Mouse (Mus musculus): Measurements from ENCODE around the gene Prrg2. TPM values are rescaled to one million over a fixed set of nuclear protein-coding genes. Genes with fewer than 3 reads are reported as not detected.

The Prrg2 gene
- polyA plus RNA-seq (2021; fragmentation: Nextera tagmentation), result 9.2 and 10.8 TPM in 2 replicates
- long read RNA-seq, experiment 1, partial matches to known transcripts, result 1 of 8 reads
- long read RNA-seq, experiment 1, other reads (novel, unspliced or antisense), result 3 of 8 reads
- long read RNA-seq, experiment 2, transcript Prrg2-201 (7 exons, 1,295 nt), result minor isoform, 5 of 28 reads
- long read RNA-seq, experiment 2, transcript Prrg2-208 (8 exons, 1,623 nt), result major isoform, 12 of 28 reads
- long read RNA-seq, experiment 2, partial matches to known transcripts, result 1 of 28 reads
- long read RNA-seq, experiment 2, other reads (novel, unspliced or antisense), result 10 of 28 reads

DNA sequence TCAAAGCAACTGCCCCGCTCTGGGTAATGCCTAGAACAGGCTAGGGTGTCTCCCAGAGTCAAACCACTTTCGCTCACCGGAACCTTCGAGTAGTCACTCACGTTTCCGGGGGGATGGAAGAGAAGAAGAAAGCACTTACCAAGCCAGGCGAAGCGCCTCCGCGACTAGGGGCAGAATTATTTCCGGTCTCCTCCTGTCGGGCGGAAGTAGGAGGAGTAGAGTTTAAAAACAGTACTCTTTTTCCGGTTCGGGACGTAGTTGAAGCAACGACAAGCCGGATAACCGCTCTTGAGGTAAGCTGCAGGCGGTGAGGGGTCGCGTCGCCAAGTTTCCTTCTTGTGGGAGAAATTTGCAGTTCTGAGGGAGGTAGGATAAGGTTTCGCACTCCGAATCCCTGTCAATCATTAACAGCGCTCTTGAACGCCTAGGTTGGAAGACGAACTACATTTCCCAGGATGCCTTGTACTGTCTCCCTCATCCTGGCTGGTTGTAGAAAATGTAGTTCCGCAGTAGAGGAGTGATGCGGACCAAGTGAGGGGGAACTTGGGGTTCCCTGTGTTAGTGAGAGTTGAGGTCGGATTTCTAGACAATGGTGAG, at the start of gene Prrg2, which contains the start of gene Nosip:
TSS of gene Prrg2 (minus strand) at position 439 of the 597 bp plus-strand sequence.
TSS of gene Nosip (plus strand) at position 191 of the 597 bp plus-strand sequence.

DNA sequence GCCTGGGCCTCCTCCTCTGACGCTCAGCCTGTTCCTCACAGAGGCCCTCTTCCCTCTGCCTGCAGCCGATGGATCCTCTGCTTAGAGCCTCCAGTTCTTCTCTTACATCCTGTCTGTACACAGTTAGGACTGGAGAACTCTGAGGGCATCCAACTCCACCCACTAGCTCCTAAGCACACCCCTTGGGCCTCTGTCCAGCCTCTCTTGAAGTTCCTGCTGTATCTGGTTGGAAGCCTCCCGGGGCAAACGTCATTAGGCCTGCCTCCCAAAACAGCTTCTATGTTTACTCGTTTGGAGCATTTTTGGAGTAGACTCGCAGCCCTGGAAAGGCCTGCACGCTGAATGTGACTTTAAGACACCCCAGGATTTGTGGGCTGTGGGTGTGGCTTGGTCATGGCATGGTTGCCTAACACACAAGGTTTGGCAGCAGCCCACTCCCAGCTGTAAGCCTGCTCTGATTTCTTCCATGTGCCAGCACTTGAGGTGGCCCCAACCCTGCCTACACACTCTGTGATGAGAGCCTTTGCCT, 41.2 kb upstream of the Prrg2 start, which contains the start of gene Fcgrt:
TSS of gene Fcgrt (minus strand) at position 200 of the 529 bp plus-strand sequence.

DNA sequence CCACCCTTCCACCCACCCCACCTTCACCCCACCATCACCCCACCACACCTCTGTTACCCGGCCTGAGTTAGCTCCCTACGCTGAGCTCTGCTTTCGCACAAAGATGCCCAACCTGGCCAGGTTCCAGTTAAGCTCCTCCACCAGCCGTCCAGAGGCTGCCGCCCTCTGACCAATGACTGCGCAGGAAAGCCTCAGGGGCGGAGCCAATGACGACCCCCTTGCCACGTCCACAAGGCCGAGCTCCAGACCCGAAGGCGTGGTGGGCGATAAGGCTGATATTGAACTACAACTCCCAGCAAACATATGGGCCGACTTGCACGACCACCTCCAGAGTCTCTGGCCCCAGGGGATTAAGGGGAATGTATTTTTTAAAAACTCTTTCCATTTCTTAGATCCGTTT, 29.6 kb upstream of the Prrg2 start, which contains the start of gene Rcn3:
TSS of gene Rcn3 (minus strand) at position 174 of the 400 bp plus-strand sequence.

DNA sequence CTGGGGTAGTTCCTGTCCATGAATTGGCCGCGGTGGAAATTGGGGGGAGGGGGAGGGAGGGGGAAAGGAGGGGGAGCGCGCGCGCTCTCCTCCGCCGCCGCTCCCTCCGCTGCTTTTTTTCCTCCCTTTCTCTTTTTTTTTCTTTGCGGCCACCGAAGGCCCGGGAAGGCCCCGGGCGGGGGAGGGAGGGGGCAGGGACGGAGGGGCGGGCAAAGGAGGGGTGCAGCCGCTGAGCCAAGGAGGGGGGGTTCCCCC, 9.7 kb downstream of the Prrg2 start, which contains the start of gene Prr12:
TSS of gene Prr12 (minus strand) at position 20 of the 255 bp plus-strand sequence.

DNA sequence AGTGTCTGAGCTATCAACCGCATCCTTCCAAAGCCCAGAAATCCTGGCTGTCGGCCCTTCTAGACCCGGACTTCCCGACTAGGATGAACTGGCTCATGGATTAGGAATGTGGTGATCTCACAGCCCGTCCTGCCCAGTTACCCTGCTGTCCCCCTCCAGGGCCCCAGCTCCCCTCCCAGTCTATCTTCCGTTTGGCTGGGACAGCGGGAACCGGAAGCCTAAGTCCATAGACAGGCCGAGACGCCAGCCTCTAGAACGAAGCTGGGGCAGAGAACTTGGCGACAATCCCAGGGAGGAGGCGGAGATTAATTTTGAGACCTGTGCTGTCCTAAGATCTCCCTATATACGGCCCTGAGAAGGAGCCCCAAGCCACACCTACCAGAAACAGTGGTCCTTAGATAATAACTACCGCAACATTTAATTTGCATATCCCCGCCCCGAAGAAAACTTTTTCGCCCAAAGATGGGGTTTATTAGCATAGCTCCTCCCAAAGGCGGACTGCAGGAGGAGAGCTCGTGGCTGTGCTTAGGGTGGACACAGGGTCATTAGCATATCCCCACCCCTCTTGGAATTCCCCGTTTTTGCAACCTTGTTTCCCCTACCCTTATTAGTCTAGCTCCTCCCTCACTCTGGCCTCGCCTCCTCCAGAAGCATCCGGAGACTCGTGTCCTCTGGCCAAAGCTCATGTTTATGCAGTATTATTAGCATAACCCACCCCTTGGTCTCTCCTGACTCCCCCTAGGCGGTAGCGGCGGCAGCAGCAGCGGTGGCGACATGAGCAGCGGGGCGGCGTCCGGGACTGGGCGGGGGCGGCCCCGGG, 45.0 kb downstream of the Prrg2 start, which contains the start of gene Rras:
TSS of gene Rras (plus strand) at position 720 of the 820 bp plus-strand sequence.

DNA sequence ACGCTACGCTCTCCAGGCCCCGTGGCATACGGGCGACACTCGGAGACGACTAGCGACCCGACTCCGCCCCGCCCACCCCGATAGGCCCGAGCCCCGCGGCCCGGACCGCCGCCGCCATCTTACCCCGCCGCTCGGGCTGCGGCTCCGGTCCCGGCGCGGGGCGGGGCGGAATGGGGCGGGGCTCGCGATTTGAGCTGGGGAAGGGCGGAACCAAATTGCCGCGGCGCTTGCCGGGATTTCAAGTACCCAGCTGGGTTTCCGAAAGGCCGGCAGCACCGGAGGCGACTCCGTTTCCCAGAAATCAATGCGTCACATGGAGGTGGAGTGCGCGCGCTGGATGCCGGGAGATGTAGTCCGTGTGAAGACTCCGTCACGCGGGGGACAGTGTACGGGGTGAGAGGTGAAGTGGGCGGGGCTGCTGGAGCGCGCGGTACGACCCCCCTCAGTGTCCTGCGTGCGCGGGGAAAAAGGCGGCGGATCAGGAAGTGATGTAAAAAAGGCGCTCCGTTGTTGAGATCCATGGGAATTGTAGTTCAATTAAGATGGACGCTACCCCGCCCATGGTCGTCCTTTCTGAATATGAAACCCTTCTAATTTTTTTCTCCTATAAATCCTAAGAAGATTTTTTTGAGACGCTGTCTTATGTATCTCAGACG, 46.4 kb downstream of the Prrg2 start, which contains the start of gene Scaf1:
TSS of gene Scaf1 (minus strand) at position 407 of the 656 bp plus-strand sequence.

Small RNAs within 50 kb of the gene (microRNA-seq; reads per million reads assigned to microRNA genes)
- 1.3 reads per million for gene Mir7054

Other genes with a start within 250 kb of the Prrg2 start
- 10.2 and 10.5 TPM in 2 replicates for gene Nup62, start 246.6 kb downstream of the Prrg2 start, polyA plus RNA-seq (2021; fragmentation: Nextera tagmentation)
- gene Il4i1, start 246.3 kb downstream of the Prrg2 start, polyA plus RNA-seq (2021; fragmentation: Nextera tagmentation), result 0.57 and 0.79 TPM in 2 replicates
- gene Atf5, start 246.0 kb downstream of the Prrg2 start, polyA plus RNA-seq (2021; fragmentation: Nextera tagmentation), result 0.68 and 0.74 TPM in 2 replicates
- gene Akt1s1, start 213.7 kb downstream of the Prrg2 start, polyA plus RNA-seq (2021; fragmentation: Nextera tagmentation), result 30.7 and 33.9 TPM in 2 replicates
- 57.9 and 60.7 TPM in 2 replicates for gene Tbc1d17, start 213.6 kb downstream of the Prrg2 start, polyA plus RNA-seq (2021; fragmentation: Nextera tagmentation)
- 27.8 and 30.3 TPM in 2 replicates for gene Pnkp, start 205.5 kb downstream of the Prrg2 start, polyA plus RNA-seq (2021; fragmentation: Nextera tagmentation)
- 147 and 187 TPM in 2 replicates for gene Ptov1, start 192.9 kb downstream of the Prrg2 start, polyA plus RNA-seq (2021; fragmentation: Nextera tagmentation)
- gene Med25, start 170.0 kb downstream of the Prrg2 start, polyA plus RNA-seq (2021; fragmentation: Nextera tagmentation), result 143 and 184 TPM in 2 replicates
- gene Fuz, start 166.6 kb downstream of the Prrg2 start, polyA plus RNA-seq (2021; fragmentation: Nextera tagmentation), result 12.1 TPM in 2 replicates
- 34.8 and 42.1 TPM in 2 replicates for gene Ap2a1, start 133.2 kb downstream of the Prrg2 start, polyA plus RNA-seq (2021; fragmentation: Nextera tagmentation)
- gene Tsks, start 119.5 kb downstream of the Prrg2 start, polyA plus RNA-seq (2021; fragmentation: Nextera tagmentation), result 0.28 and 0.35 TPM in 2 replicates
- 86.2 and 86.7 TPM in 2 replicates for gene Cpt1c, start 87.8 kb downstream of the Prrg2 start, polyA plus RNA-seq (2021; fragmentation: Nextera tagmentation)
- 6.7 and 7.4 TPM in 2 replicates for gene Prmt1, start 76.1 kb downstream of the Prrg2 start, polyA plus RNA-seq (2021; fragmentation: Nextera tagmentation)
- gene Irf3, start 65.0 kb downstream of the Prrg2 start, polyA plus RNA-seq (2021; fragmentation: Nextera tagmentation), result 10.7 and 12.0 TPM in 2 replicates
- 1.6 and 2.6 TPM in 2 replicates for gene Bcl2l12, start 64.0 kb downstream of the Prrg2 start, polyA plus RNA-seq (2021; fragmentation: Nextera tagmentation)
- gene Scaf1, start 46.3 kb downstream of the Prrg2 start, polyA plus RNA-seq (2021; fragmentation: Nextera tagmentation), result 63.8 and 108 TPM in 2 replicates
- 3.8 and 4.0 TPM in 2 replicates for gene Rras, start 44.7 kb downstream of the Prrg2 start, polyA plus RNA-seq (2021; fragmentation: Nextera tagmentation)
- gene Prr12, start 9.8 kb downstream of the Prrg2 start, polyA plus RNA-seq (2021; fragmentation: Nextera tagmentation), result 4.7 and 5.4 TPM in 2 replicates
- gene Nosip, start 248 bp downstream of the Prrg2 start, polyA plus RNA-seq (2021; fragmentation: Nextera tagmentation), result 36.0 and 41.3 TPM in 2 replicates
- gene Rcn3, start 29.5 kb upstream of the Prrg2 start, polyA plus RNA-seq (2021; fragmentation: Nextera tagmentation), result 26.1 and 29.3 TPM in 2 replicates
- gene Fcgrt, start 41.2 kb upstream of the Prrg2 start, polyA plus RNA-seq (2021; fragmentation: Nextera tagmentation), result 28.3 and 34.8 TPM in 2 replicates
- 1,326 and 1,360 TPM in 2 replicates for gene Rps11, start 61.8 kb upstream of the Prrg2 start, polyA plus RNA-seq (2021; fragmentation: Nextera tagmentation)
- 1,601 and 1,782 TPM in 2 replicates for gene Rpl13a, start 66.1 kb upstream of the Prrg2 start, polyA plus RNA-seq (2021; fragmentation: Nextera tagmentation)
- not detected in 2 replicates for gene Gm45713, start 73.6 kb upstream of the Prrg2 start, polyA plus RNA-seq (2021; fragmentation: Nextera tagmentation)
- 0.68 and 1.4 TPM in 2 replicates for gene Flt3l, start 73.8 kb upstream of the Prrg2 start, polyA plus RNA-seq (2021; fragmentation: Nextera tagmentation)
- 40.3 and 47.7 TPM in 2 replicates for gene Pih1d1, start 91.6 kb upstream of the Prrg2 start, polyA plus RNA-seq (2021; fragmentation: Nextera tagmentation)
- 4.6 and 5.2 TPM in 2 replicates for gene Aldh16a1, start 91.9 kb upstream of the Prrg2 start, polyA plus RNA-seq (2021; fragmentation: Nextera tagmentation)
- gene Slc17a7, start 101.3 kb upstream of the Prrg2 start, polyA plus RNA-seq (2021; fragmentation: Nextera tagmentation), result 52.3 and 68.3 TPM in 2 replicates
- gene Gfy, start 116.9 kb upstream of the Prrg2 start, polyA plus RNA-seq (2021; fragmentation: Nextera tagmentation), result not detected in 2 replicates
- not detected in 2 replicates for gene Pth2, start 118.3 kb upstream of the Prrg2 start, polyA plus RNA-seq (2021; fragmentation: Nextera tagmentation)
- 1.2 and 1.4 TPM in 2 replicates for gene Ccdc155, start 142.2 kb upstream of the Prrg2 start, polyA plus RNA-seq (2021; fragmentation: Nextera tagmentation)
- 5.1 and 7.3 TPM in 2 replicates for gene Dkkl1, start 149.5 kb upstream of the Prrg2 start, polyA plus RNA-seq (2021; fragmentation: Nextera tagmentation)
- 0.51 and 0.59 TPM in 2 replicates for gene Tead2, start 153.1 kb upstream of the Prrg2 start, polyA plus RNA-seq (2021; fragmentation: Nextera tagmentation)
- 11.8 and 14.4 TPM in 2 replicates for gene Cd37, start 176.4 kb upstream of the Prrg2 start, polyA plus RNA-seq (2021; fragmentation: Nextera tagmentation)
- gene Slc6a16, start 178.4 kb upstream of the Prrg2 start, polyA plus RNA-seq (2021; fragmentation: Nextera tagmentation), result 1.1 and 1.2 TPM in 2 replicates
- gene Slc6a21, start 214.8 kb upstream of the Prrg2 start, polyA plus RNA-seq (2021; fragmentation: Nextera tagmentation), result not detected in 2 replicates

Measured in layer of hippocampus, adult 6 months (tissue).